Mouse (Mus musculus) stomach, postnatal 0 days (tissue): ENCODE data around the gene Tex14.

Experiments
- CTCF ChIP-seq: IDR thresholded peaks from 2 replicates; pipeline ENCODE4 v1.5.1; 2016; ENCODE audit warnings: antibody characterized with exemption, low read depth, mild to moderate bottlenecking, moderate library complexity
- EP300 ChIP-seq: optimal IDR thresholded peaks from 2 replicates; pipeline ENCODE3; 2016; ENCODE audit warnings: antibody characterized with exemption

- TF ChIP-seq CTCF, result no peak
- no peak for TF ChIP-seq EP300
Measured at GRCm38 (mm10) chr11:87603571-87603970, 198.7 kb downstream of the Tex14 start.
